Mouse (Mus musculus) ovary, postnatal 10 days (tissue): ENCODE data around the gene Scamp3.

ENCODE experiments used
- DNase-seq: peaks from one replicate; pipeline ENCODE4 v3.0.0; 2022; ENCODE audit warnings: low spot score

The Scamp3 gene

GRCm38 (mm10) chr3:89163643-89164245 lies 13.5 kb upstream of the Scamp3 start:
- no peak for DNase-seq

GRCm38 (mm10) chr3:89164506-89165267 lies 12.6 kb upstream of the Scamp3 start, which contains the start of gene Clk2:
Gene Clk2, plus strand, starts transcription at chr3:89164795.
- peak; percentile 83 for DNase-seq

DNA sequence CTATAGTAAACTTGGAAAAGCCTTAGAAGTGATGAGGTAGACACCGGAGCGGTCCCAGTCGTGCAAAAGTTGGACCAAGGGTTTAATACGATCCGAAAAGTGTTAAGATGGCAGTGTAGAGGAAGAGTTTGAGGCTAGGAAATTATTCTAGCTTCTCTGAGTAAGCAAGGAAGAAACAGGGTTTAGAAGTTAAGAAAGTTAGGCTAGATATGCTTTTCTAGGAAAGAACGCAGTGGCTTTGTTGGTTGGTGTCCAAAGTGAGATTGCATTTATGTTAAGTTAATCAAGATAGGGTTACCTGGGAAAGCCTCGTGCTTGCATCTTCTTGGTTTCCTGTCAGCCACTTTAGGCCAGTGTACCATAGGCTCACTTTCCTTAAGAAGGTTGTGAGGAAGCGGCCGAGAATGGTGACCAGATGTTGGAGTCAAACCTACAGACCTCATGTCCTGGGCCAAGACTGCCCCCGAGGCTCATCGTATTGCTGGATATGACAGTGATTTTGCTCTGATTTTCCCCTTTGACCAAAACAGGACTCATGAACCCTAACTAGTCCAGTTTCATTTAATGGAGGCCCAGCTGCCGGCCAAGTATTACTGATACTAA lies 11.9 kb upstream of the Scamp3 start:
- no peak for DNase-seq

GRCm38 (mm10) chr3:89166945-89167344 lies 10.3 kb upstream of the Scamp3 start:
- DNase-seq = no peak

DNA sequence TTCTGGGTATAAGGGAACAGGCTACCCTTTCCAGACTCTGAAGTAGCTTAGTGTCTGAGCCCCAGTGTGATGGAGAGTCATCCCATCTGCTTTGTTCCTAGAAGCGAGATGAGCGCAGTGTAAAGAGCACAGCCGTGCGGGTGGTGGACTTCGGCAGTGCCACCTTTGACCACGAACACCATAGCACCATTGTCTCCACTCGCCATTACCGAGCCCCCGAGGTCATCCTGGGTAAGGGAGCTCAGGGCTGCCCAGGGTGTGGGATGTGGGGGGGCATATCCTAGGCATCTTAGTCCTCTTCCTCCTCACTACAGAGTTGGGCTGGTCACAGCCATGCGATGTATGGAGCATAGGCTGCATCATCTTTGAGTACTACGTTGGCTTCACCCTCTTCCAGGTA lies 2.4 kb upstream of the Scamp3 start:
- DNase-seq = no peak

DNA sequence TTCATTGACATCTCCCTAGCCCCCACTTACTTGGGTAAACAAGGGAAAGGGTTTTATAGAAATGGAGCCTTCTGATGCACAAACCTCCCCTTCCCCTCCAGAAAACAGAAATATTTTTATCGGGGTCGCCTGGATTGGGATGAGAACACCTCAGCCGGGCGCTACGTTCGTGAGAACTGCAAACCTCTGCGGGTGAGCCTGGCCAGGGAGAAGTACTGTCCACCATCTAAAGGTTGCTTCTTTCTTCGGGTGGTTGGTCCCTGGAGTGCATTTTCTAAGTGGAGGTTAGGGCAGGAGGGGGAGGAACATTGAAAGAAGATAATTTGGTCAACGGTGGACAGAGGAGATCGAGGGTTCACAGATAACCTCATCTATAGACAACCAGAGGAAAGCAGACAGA lies 1.7 kb upstream of the Scamp3 start:
- DNase-seq = no peak

GRCm38 (mm10) chr3:89176421-89176820 lies 852 bp upstream of the Scamp3 start:
- no peak for DNase-seq

GRCm38 (mm10) chr3:89178107-89178385 lies 773 bp downstream of the Scamp3 start:
- no peak for DNase-seq

- no peak for DNase-seq
Measured at GRCm38 (mm10) chr3:89179056-89179455, 1.8 kb downstream of the Scamp3 start.

DNA sequence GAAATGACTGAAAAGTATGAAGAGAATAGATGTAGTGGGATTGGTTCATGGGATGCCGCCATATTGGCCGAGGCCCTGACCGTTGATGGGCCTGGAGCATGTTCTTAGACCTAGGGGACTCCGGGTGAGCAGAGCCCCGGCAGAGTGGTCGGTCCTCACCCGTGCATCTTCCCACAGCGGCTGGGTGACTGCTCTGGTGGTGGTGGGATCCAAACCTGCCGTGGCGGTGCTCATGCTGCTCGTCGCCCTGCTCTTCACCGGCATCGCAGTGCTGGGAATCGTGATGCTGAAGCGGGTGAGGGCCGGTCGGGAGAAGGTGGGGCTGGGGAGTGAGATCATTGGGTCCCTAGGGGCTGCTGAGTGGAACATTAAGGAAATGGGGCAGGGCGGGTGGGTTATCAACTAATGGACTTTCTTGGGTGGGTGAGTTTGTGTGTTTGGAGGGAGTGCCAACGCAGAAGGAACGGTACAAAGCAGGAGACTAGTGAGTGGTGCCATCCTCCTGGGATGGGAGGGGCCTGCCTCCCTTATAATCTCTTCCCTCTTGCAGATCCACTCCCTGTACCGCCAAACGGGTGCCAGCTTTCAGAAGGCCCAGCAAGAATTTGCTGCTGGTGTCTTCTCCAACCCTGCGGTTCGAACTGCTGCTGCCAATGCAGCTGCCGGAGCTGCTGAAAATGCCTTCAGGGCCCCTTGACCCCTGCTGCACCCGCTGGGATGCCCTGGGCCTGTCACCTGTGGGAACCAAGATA lies 4.7 kb downstream of the Scamp3 start:
- DNase-seq = no peak

DNA sequence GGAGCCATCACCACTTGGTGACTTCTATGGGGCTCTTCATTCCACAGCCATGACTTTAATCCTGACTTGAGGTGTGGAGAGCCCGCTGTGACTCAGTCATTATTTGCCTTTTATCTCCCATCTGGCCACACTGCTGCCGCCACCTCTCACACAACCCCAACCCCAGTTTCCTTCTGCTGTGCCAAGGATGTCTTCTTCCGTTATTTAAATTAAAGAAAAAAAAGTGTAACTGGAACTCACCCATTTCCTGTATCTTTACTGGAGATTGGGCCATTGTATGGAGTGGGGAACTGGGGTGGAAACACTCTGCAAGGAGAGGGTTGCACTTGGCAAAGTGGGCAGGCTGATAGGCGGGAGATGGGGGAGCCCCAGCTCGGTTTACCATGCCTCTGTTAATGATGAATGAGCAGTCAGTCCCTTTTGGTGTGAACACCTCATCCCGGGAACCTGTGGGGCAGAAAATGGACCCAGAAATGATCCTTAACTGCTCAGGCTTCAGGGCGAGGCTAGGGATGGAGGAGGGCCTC lies 5.3 kb downstream of the Scamp3 start:
- DNase-seq = no peak

DNA sequence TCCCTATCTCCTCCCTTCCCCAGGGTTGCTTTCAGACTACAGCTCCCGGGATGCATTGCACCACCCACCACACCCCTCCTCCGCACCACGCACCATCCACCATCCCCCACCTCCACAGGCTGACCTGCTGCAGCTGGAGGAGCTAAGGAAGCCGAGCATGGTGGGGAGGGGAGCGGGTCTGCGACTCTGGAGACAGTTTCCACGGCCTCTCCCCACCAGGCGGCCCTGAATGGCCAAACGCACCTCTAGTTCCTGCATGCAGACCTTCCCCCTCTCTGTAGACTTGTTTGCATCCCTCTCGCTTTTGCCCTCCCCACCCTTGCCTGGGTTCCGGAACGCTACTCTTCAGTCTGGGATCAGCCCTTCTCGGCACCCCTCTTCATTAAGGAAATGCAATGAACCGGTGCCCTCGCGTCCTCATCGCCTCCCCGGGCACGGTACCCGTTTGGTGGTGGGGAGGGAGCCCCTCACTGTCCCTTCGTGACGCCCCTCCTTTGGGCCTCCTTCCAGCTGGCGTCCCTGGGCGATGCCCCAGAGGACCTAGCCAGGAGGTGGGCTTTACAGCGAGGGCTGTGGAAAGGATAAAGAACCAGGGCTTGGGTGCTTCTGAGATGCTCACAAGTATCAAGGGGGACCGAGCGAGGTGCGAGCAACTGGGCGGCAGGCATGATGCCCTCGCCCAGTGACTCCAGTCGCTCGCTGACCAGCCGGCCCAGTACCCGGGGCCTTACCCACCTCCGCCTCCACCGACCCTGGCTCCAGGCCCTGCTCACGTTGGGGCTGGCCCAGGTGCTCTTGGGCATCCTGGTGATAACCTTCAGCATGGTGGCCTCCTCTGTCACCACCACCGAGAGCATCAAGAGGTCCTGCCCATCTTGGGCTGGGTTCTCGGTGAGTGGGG lies 6.0 kb downstream of the Scamp3 start, which contains the start of gene Fam189b:
Gene Fam189b, plus strand, starts transcription at position 86 of the 901 bp plus-strand sequence.
- peak; percentile 69 for DNase-seq

- DNase-seq = no peak
Measured at GRCm38 (mm10) chr3:89183959-89184315, 6.7 kb downstream of the Scamp3 start.

DNA sequence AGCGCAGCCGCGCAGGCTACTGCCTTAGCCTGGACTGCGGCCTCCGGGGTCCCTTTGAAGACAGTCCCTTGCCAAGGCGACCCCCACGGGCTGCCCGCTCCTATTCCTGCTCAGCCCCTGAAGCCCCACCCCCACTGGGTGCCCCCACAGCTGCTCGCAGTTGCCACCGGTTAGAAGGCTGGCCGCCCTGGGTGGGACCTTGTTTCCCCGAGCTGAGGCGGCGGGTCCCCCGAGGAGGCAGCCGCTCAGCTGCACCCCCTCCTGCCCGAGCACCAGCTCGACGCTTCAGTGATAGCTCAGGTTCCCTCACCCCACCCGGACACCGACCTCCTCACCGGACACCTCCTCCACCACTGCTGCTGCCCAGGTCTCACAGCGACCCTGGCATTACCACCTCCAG lies 9.9 kb downstream of the Scamp3 start:
- no peak for DNase-seq

DNA sequence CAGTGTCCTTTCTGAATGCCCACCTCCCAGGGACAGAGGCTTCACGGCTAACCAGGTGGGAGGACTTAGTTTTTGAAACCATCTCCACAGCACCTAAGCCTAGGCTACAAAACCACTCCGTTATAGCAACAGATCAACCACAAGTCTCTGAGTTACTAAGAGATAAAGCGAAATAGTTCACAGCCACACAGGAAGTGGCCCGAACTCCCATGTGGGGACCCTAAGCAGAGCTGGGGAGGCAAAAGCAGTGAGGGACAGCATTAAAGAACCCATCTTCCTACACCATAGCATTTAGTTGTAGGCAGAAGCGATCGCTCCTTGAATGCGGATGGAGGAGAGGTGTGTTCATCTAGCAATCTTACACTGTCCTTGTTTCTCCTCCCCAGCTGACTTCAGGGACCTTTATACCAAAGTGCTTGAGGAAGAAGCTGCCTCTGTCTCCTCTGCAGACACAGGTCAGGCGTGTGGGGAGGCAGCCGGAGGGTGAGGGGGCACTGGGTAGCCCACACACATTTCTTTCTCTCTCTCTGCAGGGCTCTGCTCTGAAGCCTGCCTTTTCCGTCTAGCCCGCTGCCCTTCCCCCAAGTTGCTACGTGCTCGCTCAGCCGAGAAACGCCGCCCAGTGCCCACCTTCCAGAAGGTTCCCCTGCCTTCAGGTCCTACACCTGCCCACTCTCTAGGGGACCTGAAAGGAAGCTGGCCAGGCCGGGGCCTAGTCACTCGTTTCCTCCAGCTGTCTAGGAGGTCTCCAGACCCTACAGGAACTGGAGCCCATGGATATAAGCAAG lies 10.6 kb downstream of the Scamp3 start:
- DNase-seq = no peak

DNA sequence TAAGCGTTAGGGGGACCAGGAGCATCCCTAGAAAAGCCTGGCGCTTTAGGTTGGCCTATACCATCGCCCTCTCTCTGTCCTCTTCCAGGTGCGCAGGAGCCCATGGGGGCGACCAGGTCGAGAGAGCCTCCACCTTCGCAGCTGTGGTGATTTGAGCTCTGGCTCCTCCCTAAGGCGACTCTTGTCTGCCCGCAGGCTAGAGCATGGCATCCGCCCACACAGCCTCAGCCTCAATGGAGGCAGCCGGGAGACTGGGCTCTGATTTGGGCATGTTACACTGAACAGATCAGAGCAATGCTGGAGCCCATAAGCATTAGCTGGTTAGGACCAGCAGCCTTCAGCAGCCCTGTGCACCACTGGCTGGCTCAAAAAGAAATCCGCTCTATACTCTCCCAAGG lies 11.2 kb downstream of the Scamp3 start:
- DNase-seq = no peak

DNA sequence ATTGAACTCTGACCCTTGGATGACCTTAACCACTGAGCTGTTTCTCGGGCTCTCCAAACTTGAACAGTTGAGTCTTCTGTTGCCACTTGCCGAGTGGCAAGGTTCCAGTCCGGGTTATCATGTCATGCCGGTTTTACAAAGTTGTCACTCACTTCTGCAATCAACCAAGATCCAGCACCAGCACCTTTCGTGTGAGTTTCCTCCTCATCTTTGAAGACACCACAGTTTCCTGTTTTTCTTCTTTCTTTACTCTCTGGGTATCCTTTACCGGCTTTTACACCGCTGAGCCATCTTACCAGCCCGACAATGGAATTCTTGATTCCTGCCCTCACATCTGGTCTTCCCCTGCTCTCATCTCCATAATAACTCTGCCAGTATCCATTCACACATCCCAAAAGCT lies 13.2 kb downstream of the Scamp3 start:
- DNase-seq = no peak

- DNase-seq = no peak
Measured at GRCm38 (mm10) chr3:89193351-89193750, 16.1 kb downstream of the Scamp3 start.

- no peak for DNase-seq
Measured at GRCm38 (mm10) chr3:89193853-89194252, 16.6 kb downstream of the Scamp3 start.

DNA sequence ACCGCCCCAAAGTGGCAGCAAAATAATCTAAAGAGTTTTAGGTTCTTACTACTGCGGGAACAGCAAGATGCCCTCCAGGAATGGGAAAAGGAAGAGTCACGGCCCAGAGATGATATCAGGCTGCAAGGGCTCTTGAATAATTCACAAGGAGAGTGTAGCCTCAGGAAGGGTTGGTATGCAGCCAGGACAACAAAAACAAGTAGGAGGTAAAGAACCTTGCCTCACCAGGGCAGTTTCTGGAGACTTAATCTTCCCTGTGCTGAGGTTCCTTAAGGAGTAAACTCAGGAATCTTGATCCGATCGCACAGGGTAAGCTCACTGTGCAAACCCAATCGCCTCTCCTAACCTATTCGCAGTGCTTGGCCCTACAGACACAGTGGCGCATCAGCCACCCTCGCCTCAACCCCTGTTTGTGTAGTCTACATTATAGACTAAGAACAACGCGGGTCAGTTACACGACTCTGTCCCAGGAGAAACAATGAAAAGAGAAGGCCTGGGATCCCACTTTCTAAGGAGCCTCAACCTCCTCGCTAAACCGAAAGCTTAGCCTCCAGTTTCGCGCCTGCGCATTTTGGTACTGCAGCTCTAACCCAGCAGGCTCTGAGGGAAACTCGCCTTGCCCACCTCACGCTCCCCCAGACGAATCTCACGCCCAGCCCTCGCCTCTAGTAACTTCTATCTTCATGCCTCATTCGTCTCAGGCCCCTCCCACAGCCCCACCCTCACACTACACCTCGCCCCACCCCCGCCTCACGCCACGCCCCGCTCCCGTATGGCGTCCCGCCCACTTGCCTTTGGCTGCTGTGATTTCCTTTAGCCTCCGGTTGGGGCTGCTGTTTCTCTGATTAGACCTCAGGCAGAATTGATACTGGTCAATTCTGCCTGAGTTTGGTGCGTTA lies 19.0 kb downstream of the Scamp3 start:
- DNase-seq = peak; percentile 63
